Mouse (Mus musculus) urinary bladder, postnatal 4 days (tissue): ENCODE results near the gene Sorbs1.
A peak's percentile ranks its signal among the peaks of the same experiment; 100 is the strongest.

ENCODE experiments used
- DNase-seq, 2 experiments: peaks; one replicate each; pipeline ENCODE4 v3.0.0; 2021 to 2022; ENCODE audit warnings: low spot score in 2 of 2

Gene Sorbs1

GRCm38 (mm10) chr19:40346232-40346844, 167.2 kb downstream of the Sorbs1 start:
- DNase-seq = no peak

DNA sequence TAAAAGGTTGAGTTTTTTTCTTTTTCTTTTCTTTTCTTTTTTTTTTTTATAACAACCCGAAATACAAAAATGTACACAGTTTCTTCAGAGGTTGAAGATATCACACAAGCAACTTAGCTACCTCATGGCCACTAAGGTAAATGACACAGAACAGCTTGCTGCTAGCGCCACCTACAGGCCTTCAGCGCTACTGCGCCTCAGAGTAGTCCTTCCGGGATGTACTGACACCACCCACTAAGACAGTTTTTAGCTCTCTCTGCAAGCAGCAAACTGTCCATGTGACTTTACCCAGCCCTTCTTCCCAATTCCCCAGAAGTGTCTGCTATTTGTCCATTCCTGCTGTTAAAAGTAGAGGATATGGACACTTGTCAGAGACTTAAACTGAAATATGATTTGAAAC, 167.9 kb downstream of the Sorbs1 start:
- DNase-seq = no peak

GRCm38 (mm10) chr19:40343018-40343417, 170.6 kb downstream of the Sorbs1 start:
- peak; percentile 52 to 82 for DNase-seq

GRCm38 (mm10) chr19:40341141-40341540, 172.4 kb downstream of the Sorbs1 start:
- no peak for DNase-seq

- no peak for DNase-seq
Measured at GRCm38 (mm10) chr19:40336694-40337093, 176.9 kb downstream of the Sorbs1 start.

DNA sequence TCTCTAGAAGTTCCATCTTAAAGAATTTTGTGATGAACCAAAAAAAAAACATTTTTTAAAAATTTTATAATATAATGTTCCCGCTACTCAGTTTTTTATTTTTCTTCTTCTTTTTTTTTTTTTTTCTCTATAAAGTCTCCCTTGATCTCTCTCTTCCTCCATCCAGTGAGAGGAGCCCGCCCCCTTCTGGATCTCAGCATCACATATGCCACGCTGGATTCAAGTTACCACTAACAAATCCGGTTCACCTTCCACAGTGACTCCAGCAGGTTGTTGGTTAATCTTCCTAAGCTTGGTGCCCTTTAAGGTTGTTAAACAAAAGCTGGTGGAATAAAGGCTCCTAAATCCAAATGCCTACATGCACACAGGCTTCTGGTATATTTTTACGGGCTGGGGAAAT, 179.7 kb downstream of the Sorbs1 start:
- DNase-seq = no peak

DNA sequence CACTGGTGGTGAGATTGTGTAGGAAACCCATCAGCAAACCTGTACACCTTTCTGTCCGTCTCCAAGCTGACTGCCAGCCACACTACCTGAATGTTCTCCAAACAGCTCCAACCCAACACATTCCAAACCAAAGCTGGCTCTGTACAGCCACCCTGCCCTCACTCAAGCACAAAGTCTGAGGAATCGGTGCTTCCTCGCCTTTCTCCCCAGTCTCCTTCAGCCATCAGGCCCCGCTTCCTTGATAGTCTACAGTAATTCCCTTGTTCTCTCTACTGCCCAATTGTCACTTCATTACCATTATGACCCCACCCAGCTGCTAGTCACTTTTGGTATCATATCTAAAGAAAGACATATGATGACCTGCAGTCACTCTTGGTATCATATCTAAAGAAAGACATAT, 180.5 kb downstream of the Sorbs1 start:
- DNase-seq = no peak

GRCm38 (mm10) chr19:40332303-40332702, 181.3 kb downstream of the Sorbs1 start:
- DNase-seq = no peak

GRCm38 (mm10) chr19:40331846-40332245, 181.7 kb downstream of the Sorbs1 start:
- no peak for DNase-seq

- DNase-seq = no peak
Measured at GRCm38 (mm10) chr19:40326126-40326525, 187.5 kb downstream of the Sorbs1 start.

GRCm38 (mm10) chr19:40325381-40325780, 188.2 kb downstream of the Sorbs1 start:
- DNase-seq = no peak

GRCm38 (mm10) chr19:40322226-40322625, 191.4 kb downstream of the Sorbs1 start:
- no peak for DNase-seq

- DNase-seq = no peak
Measured at GRCm38 (mm10) chr19:40319199-40319598, 194.4 kb downstream of the Sorbs1 start.

GRCm38 (mm10) chr19:40318511-40318910, 195.1 kb downstream of the Sorbs1 start:
- no peak for DNase-seq

DNA sequence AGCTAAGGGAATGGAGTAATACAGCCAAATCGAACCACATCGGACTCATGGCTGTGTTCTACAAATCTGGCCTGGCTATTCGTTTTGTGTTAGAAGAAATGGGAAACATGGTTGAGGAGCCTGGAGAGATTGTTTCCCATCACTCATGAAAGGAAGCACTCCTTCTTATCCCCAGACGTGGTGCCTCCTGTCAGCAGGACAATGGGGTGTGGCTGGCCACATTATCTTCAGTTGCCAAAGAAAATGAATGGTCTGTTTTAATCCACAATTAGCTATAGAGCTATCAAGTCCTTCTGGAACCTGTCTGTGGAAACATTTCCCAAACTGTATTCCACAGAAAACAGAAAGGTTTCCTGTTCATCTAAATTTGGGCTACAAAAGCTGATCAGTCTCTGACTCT, 196.6 kb downstream of the Sorbs1 start:
- DNase-seq = no peak

DNA sequence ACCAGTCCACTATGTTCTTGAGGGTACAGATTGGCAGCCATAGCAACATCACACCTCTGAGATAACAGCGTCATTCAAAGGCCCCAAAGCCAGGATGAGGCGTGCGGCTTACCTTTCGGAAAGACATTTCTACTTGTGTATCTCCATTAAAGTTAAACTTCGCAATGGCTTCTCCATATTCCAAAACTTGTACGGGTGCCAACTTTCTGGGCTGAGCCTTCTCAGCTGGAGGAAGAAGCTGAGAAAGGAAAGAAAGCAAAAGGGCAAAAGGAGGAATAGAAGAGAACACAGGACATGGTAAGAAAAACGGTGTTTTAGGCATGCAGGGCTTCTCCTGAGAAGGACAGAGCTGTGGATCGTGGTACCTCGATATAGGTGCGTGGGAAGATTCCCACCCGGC, 199.3 kb downstream of the Sorbs1 start:
- DNase-seq = no peak

DNA sequence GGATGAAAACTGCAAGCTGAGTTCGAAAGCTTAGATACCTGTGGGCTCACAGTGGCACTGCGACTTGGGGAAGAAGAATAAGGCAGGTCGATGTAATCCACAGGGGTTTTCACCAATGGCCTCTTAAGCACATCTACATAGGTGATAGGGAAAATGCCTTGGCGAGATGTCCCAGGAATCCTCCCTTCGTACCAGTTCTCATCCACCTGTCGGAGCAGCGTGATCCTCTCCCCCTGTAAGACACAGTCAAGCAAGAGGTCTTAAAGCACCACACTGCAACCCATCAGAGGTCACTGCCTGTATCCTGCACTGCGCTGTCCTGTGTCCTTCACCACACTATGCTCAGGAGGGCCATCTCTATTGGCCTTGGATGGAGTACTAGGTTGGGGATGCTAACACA, 201.9 kb downstream of the Sorbs1 start:
- DNase-seq = no peak

- no peak for DNase-seq
Measured at GRCm38 (mm10) chr19:40310410-40311130, 203.0 kb downstream of the Sorbs1 start.

DNA sequence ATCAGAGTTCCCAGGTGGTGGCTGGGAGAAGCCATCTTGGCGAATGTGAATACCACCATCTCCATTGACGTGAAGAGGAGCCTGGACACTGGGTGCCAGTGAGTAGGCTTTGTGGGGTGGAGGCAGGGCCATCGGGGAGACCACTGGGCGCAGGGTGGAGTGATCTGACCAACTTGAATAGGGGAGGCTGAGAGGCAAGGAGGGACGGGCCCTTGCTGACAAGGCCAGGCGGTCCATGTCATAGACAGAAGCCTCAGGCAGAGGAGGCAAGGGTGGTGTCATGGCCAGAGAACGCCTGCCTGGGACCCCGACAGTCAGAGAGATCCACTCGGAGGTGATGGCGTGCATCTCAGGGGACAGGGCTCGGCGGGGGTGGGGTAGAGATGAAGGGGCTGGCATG, 203.7 kb downstream of the Sorbs1 start:
- no peak for DNase-seq

- no peak for DNase-seq
Measured at GRCm38 (mm10) chr19:40307550-40307949, 206.0 kb downstream of the Sorbs1 start.

DNA sequence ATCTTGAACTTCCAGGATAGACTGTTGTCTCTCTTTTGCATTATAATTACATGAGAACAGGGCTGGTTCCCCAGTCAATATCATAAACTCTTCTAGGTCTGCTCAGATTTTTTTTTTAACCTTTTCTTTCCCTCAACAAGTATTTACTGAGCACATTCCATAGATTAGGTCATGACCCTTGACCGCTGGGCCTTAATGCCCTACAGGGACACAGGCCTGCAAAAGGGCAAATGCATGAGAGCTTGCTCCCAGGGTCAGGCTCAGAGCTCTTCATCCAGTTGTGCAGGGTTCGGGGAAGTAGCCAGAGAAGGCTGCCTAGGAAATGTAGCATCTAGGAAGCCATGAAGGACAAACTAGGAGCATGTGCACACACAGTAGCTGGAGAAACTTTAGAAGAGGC, 206.9 kb downstream of the Sorbs1 start:
- no peak for DNase-seq

GRCm38 (mm10) chr19:40305456-40305855, 208.1 kb downstream of the Sorbs1 start:
- no peak for DNase-seq

GRCm38 (mm10) chr19:40302916-40303315, 210.7 kb downstream of the Sorbs1 start:
- DNase-seq = no peak

GRCm38 (mm10) chr19:40302477-40302876, 211.1 kb downstream of the Sorbs1 start:
- DNase-seq = no peak
